Mouse (Mus musculus) limb, embryonic 11.5 days (tissue): ENCODE results near the gene Cd209a. TPM values are rescaled to one million over a fixed set of nuclear protein-coding genes. Genes with fewer than 3 reads are reported as not detected.

Experiments
- microRNA-seq: library from miRNA; unstranded; fragments of <30 nt; microRNA quantifications from one replicate; pipeline ENCODE4, GENCODE M21; 2016
- polyA plus RNA-seq: library from polyadenylated mRNA; unstranded; fragments of >200 nt; fragmentation: Nextera tagmentation; extraction: Ambion mirVana; gene quantifications from 2 replicates; pipeline ENCODE4 v1.2.1, GENCODE M21; 2014

The Cd209a gene
- polyA plus RNA-seq, 1 experiment from 2014 or later, result not detected

Small RNA genes within 50 kb of the gene (microRNA-seq; reads per million reads assigned to microRNA genes)
- not detected for gene Gm24934

Other genes starting within 250 kb of the Cd209a start
- gene Mcoln1, start 248.5 kb downstream of the Cd209a start, polyA plus RNA-seq, result 44.1 and 46.5 TPM in 2 replicates
- gene Pnpla6, start 233.6 kb downstream of the Cd209a start, polyA plus RNA-seq, result 13.4 and 15.7 TPM in 2 replicates
- 3.9 and 4.1 TPM in 2 replicates for gene C330021F23Rik, start 181.0 kb downstream of the Cd209a start, polyA plus RNA-seq
- 6.0 and 7.4 TPM in 2 replicates for gene Camsap3, start 161.7 kb downstream of the Cd209a start, polyA plus RNA-seq
- 61.3 and 68.1 TPM in 2 replicates for gene Xab2, start 127.7 kb downstream of the Cd209a start, polyA plus RNA-seq
- gene Pet100, start 127.4 kb downstream of the Cd209a start, polyA plus RNA-seq, result 106 and 107 TPM in 2 replicates
- gene Pcp2, start 123.4 kb downstream of the Cd209a start, polyA plus RNA-seq, result 2.6 and 4.5 TPM in 2 replicates
- gene Stxbp2, start 118.0 kb downstream of the Cd209a start, polyA plus RNA-seq, result 20.3 and 27.9 TPM in 2 replicates
- gene Retn, start 93.2 kb downstream of the Cd209a start, polyA plus RNA-seq, result not detected in 2 replicates
- 0.09 TPM in 1 of 2 replicates, not detected in the other for gene Mcemp1, start 83.2 kb downstream of the Cd209a start, polyA plus RNA-seq
- 11.0 and 14.1 TPM in 2 replicates for gene Fcor, start 76.6 kb downstream of the Cd209a start, polyA plus RNA-seq
- gene Trappc5, start 72.7 kb downstream of the Cd209a start, polyA plus RNA-seq, result 31.9 and 36.5 TPM in 2 replicates
- 0.24 TPM in 1 of 2 replicates, not detected in the other for gene Fcer2a, start 54.8 kb downstream of the Cd209a start, polyA plus RNA-seq
- gene Clec4g, start 28.3 kb downstream of the Cd209a start, polyA plus RNA-seq, result 0.16 TPM in 1 of 2 replicates, not detected in the other
- gene Cd209e, start 105.3 kb upstream of the Cd209a start, polyA plus RNA-seq, result not detected in 2 replicates
- not detected in 2 replicates for gene Cd209d, start 129.6 kb upstream of the Cd209a start, polyA plus RNA-seq
- not detected in 2 replicates for gene Cd209b, start 177.9 kb upstream of the Cd209a start, polyA plus RNA-seq
- gene Cd209c, start 205.8 kb upstream of the Cd209a start, polyA plus RNA-seq, result 0.40 and 0.51 TPM in 2 replicates